Mouse (Mus musculus) CH12.LX (cell line): ENCODE measurements around the gene Vmn1r126.
"Not testable (repeated sequence)": the region's sequence is repeated elsewhere in the genome, so short reads cannot be mapped to it uniquely, and the experiment has no call there.

Experiments
- ELF1 ChIP-seq: IDR thresholded peaks from 2 replicates; pipeline ENCODE4 v1.6.1; 2014; ENCODE audit warnings: low read depth, mild to moderate bottlenecking, inconsistent platforms, low read length, improper control_type of control experiment
- HCFC1 ChIP-seq: IDR thresholded peaks from 2 replicates; pipeline ENCODE4 v1.6.1; 2012; ENCODE audit warnings: low read depth, mild to moderate bottlenecking, inconsistent platforms, low read length, improper control_type of control experiment
- SIN3A ChIP-seq: IDR thresholded peaks from 2 replicates; pipeline ENCODE4 v1.6.1; 2012; ENCODE audit warnings: low read length, improper control_type of control experiment, inconsistent platforms
- USF1 ChIP-seq: IDR thresholded peaks from 2 replicates; pipeline ENCODE4 v1.6.1; 2014; ENCODE audit warnings: low read depth, mild to moderate bottlenecking, inconsistent platforms, low read length, improper control_type of control experiment

DNA sequence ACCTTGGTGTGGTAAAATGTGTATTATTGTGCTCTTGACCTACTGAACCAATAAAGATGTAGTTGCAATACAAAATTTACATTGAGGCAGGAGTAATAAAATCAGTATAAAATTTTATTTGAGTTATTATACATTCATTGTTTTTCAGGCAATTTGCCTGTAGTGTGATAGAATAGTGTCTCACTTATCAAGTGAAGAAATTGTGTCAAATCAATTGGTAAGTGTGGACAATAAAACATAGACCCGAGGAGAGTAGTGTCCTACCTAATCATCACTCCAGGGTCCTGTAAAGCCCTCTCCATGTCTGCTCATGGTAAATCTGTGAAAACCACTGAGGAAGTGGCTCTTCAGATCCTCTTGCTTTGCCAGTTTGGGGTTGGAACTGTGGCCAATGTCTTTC lies 47.8 kb upstream of the Vmn1r126 start, which contains the start of gene Vmn1r128:
- TF ChIP-seq SIN3A, USF1, HCFC1, ELF1: not testable (repeated sequence)
